Mouse (Mus musculus) left cerebral cortex, adult 18-20 months (tissue): Measurements from ENCODE around the gene Isca1. TPM values are rescaled to one million over a fixed set of nuclear protein-coding genes. Genes with fewer than 3 reads are reported as not detected.
A peak's percentile ranks its signal among the peaks of the same experiment; 100 is the strongest.
"Not testable (repeated sequence)": the region's sequence is repeated elsewhere in the genome, so short reads cannot be mapped to it uniquely, and the experiment has no call there.

Experiments used
- DNase-seq, 2 experiments: peaks; one replicate each; pipeline ENCODE4 v3.0.0; 2021 to 2022; ENCODE audit warnings: low spot score in 2 of 2, mixed read lengths in 1 of 2
- long read RNA-seq, 2 experiments: library from polyadenylated mRNA; stranded (forward); transcript quantifications; one replicate each; pipeline ENCODE4 v2.0.0; 2021
- total RNA-seq, 2 experiments: library from RNA; stranded (reverse); gene quantifications; 2 replicates each; pipeline ENCODE4 v1.2.3; 2021

Gene Isca1
- 100 to 1,000 TPM; 155 to 161 TPM for total RNA-seq
- long read RNA-seq, experiment 1, transcript Isca1-207 (4 exons, 754 nt), result minor isoform, 11 of 383 reads
- long read RNA-seq, experiment 1, transcript Isca1-205 (1 exons, 3,280 nt), result minor isoform, 8 of 383 reads
- long read RNA-seq, experiment 1, transcript Isca1-201 (4 exons, 1,942 nt), result major isoform, 362 of 383 reads
- long read RNA-seq, experiment 1, partial matches to known transcripts, result 0 of 383 reads
- long read RNA-seq, experiment 1, other reads (novel, unspliced or antisense), result 2 of 383 reads
- long read RNA-seq, experiment 2, transcript Isca1-201 (4 exons, 1,942 nt), result major isoform, 278 of 295 reads
- long read RNA-seq, experiment 2, transcript Isca1-207 (4 exons, 754 nt), result minor isoform, 9 of 295 reads
- long read RNA-seq, experiment 2, partial matches to known transcripts, result 2 of 295 reads
- long read RNA-seq, experiment 2, other reads (novel, unspliced or antisense), result 3 of 295 reads

GRCm38 (mm10) chr13:59769296-59770163, at the start of gene Isca1:
Gene Isca1 (minus strand): TSS chr13:59769810.
- DNase-seq, result peak; percentile 99 to 100

- DNase-seq, result no peak
These were observed 47.7 kb upstream of the Isca1 start for GRCm38 (mm10) chr13:59817352-59817751.

- no peak for DNase-seq
These were observed 44.5 kb upstream of the Isca1 start for GRCm38 (mm10) chr13:59814109-59814591.

- DNase-seq, result no peak
These were observed 42.0 kb upstream of the Isca1 start for GRCm38 (mm10) chr13:59811581-59811980.

- peak; percentile 45 to 59 for DNase-seq
These were observed 31.4 kb upstream of the Isca1 start for GRCm38 (mm10) chr13:59801000-59801399.

- no peak for DNase-seq
These were observed 30.5 kb upstream of the Isca1 start for GRCm38 (mm10) chr13:59800077-59800476.

- no peak for DNase-seq
These were observed 28.7 kb upstream of the Isca1 start for GRCm38 (mm10) chr13:59798306-59798705.

GRCm38 (mm10) chr13:59796466-59796848, 26.8 kb upstream of the Isca1 start:
- DNase-seq, result no peak

GRCm38 (mm10) chr13:59795807-59796465, 26.3 kb upstream of the Isca1 start:
- no peak for DNase-seq

- no peak for DNase-seq
These were observed 25.2 kb upstream of the Isca1 start for GRCm38 (mm10) chr13:59794786-59795185.

GRCm38 (mm10) chr13:59782145-59782544, 12.5 kb upstream of the Isca1 start, which contains the start of gene Gm49354:
Gene Gm49354 (minus strand): TSS chr13:59782245.
- DNase-seq, result no peak

GRCm38 (mm10) chr13:59779744-59780264, 10.2 kb upstream of the Isca1 start:
- DNase-seq, result not testable (repeated sequence)

- no peak for DNase-seq
These were observed 9.6 kb upstream of the Isca1 start for GRCm38 (mm10) chr13:59779213-59779612.

- DNase-seq, result no peak
These were observed 5.6 kb upstream of the Isca1 start for GRCm38 (mm10) chr13:59775168-59775567.

- peak; percentile 58 to 62 for DNase-seq
These were observed 1.6 kb upstream of the Isca1 start for GRCm38 (mm10) chr13:59771257-59771656.

- no peak for DNase-seq
These were observed 1.2 kb upstream of the Isca1 start for GRCm38 (mm10) chr13:59770847-59771246.

GRCm38 (mm10) chr13:59770164-59770562, 553 bp upstream of the Isca1 start:
- DNase-seq, result peak; percentile 77 to 86

GRCm38 (mm10) chr13:59768531-59768930, 1.1 kb downstream of the Isca1 start:
- no peak for DNase-seq

- no peak for DNase-seq
These were observed 2.7 kb downstream of the Isca1 start for GRCm38 (mm10) chr13:59766786-59767515.

- no peak for DNase-seq
These were observed 6.8 kb downstream of the Isca1 start for GRCm38 (mm10) chr13:59762791-59763190.
